Mouse (Mus musculus) spleen, postnatal 14 days (tissue): Measurements from ENCODE around the gene Nup133.
"Not testable (repeated sequence)": the region's sequence is repeated elsewhere in the genome, so short reads cannot be mapped to it uniquely, and the experiment has no call there.

ENCODE experiments used
- DNase-seq, 2 experiments: peaks; one replicate each; pipeline ENCODE4 v3.0.0; 2021 to 2022; ENCODE audit warnings: low spot score in 2 of 2

Nup133 gene

DNA sequence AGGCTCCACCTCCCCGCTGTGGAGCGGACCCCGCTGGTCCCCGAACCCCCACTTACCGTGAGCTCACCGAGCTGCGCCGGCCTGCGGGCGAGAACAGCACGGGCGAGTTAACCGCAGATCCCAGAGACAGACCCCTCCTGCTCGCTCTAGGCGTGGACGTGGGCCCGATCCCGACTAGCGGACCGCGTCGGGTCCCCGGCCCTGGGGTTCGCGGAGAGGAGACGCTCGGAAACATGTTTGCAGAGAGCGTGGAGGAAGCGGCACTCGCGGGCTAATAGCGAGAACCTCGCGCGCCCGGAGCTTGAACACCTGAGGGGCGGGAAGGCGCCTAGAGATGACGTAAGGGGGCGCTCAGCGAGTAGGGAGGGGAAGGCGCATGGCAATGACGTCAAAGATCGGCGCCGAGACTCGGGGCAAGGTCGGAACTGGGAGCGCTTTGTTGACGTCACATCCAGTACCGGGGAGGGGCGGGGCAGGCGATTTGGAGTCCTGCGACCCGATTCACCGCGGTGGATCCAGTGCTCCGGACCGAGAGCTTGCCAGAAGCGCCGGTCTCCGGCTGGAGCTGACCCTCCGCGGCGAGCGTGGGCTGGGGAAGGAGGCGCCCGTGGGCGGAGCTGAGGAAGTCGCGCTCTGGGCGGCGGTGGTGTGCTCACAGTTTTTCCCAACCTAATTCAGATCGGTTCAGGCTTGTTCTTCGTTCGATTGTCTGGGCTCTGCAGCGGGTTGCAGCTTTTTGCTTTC, at the start of gene Nup133:
Nup133 (minus strand) TSS at position 324 of the 744 bp plus-strand sequence.
- peak; percentile 98 to 100 for DNase-seq

DNA sequence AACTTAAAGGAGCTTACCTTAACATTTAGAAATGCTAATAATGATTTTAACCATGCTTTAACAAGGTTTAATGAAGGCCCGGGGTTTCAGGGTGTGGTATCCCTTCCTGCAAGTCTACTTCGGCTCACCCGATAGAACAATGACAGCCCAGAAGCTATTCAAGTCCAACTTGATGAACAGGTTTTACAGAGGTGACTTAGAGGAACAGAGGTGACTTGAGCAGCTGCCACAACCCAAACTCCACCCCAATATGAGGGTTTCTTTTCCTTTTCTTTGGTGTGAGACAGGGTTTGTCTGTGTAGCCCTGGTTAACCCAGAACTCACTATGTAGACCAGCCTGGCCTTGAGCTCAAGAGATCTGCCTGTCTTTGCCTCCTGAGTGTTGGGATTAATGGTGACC, 44.9 kb upstream of the Nup133 start:
- DNase-seq = no peak

DNA sequence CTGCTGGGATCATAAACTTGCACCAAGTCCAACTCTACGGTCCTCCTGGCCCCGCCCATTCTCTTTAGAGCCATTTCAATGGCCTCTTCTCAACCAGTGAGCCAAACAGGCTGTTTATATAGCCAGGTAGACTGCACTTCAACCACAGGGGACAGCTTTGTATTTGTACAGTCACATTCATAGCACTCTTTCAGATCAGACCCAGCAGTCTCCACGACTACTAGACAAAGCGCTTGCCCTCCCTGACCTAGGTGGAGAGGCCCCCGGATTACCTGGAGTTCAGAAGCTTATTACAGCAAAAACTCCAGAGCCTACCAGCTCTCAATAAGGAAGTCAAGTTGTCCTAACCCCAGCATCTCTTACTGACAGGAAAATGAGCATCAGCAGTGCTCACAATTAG, 44.5 kb upstream of the Nup133 start:
- no peak for DNase-seq

DNA sequence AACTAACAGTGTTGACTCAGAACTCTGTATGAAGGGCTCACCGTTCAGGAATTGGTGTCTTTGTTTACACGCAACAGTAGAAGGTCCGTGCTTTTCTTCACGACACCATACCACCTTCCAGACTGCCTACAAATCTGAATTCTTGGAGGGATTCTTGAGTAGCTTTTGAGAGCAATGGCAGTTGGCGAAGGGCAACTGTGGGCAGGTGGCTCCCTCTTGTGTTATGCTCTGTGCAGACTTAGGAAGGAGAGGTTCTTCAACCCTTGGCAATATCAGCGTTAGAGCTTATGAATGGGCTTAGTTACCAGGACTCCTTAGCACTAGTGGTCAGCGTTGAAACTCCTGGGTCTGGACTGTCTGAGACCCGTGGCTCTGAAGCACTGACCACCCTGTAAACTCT, 43.5 kb upstream of the Nup133 start:
- peak in 1 of 2 experiments; percentile 33 for DNase-seq

DNA sequence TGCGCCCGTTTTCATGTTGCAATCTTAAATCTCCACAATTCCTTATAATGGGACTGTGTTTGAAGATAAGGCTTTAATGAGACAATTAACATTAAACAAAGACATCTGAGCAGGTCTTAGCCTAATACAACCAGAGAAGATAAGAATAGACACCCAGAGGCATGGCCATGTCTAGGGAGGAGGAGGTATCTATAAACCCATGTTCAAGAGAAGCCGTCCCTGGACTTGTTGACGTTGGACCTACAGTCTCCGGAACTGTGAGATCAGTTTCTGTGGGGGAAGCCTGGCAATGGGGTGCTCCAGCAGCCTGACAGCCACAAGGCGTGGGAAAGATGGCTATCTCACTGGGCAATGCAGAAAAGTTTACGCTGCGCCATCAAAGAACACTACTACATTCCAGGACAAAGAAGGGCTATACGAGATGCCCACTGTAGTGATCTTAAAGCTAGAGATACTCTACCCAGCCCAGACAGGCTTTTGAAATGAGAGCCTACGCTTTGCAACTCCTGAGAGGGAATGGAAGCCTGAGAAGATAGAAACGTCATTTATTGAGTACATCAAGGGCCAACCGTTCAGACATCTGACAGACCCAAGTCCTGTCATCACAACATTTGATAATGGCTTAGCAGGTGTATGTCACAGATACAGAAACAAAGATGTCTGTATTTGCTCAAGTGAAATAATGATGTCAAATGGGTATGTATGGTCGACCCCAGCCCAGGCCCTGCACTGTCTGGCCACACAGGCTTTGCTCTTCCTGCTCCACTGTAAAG, 41.4 kb upstream of the Nup133 start:
- no peak for DNase-seq

DNA sequence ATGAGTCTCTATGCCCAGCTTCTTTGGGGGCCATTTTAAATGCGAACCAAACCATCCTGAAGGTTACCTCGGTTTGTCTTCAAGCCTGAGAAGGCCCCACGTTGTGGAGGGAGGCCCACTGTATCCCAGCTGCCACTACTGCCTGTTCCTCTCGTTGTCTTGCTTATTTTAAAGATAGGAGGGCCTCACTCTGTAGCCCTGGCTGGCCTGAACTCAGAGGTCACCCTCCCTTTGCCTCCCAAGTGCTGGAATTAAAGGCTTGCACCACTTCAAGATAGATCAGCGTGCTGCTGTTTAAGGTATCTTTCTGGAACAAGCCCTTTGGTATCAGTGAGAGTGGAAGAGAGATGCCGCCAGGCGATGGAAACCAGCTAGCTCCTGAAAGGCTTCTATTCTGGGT, 40.1 kb upstream of the Nup133 start:
- DNase-seq = no peak

DNA sequence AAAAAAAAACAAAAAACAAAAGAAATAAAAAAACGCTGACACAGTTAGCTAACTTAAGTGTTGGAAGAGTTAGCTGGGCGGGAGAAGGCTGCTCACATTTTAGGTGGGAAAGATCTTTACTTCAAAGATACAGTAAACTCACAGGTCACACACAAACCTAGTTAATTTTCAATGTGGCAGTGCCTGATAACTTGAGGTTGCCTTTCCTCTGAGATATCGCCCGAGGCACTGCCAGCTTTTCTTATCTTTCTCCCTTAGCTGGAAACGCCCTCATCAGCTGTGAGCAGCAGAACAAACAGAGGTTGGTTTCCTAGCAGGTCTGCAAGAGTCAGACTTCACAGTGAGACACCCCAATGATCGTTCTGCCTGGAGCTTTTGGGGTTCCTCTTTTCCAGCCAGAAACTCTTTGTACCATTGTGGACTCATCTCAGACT, 39.6 kb upstream of the Nup133 start:
- DNase-seq = peak; percentile 30 to 47

DNA sequence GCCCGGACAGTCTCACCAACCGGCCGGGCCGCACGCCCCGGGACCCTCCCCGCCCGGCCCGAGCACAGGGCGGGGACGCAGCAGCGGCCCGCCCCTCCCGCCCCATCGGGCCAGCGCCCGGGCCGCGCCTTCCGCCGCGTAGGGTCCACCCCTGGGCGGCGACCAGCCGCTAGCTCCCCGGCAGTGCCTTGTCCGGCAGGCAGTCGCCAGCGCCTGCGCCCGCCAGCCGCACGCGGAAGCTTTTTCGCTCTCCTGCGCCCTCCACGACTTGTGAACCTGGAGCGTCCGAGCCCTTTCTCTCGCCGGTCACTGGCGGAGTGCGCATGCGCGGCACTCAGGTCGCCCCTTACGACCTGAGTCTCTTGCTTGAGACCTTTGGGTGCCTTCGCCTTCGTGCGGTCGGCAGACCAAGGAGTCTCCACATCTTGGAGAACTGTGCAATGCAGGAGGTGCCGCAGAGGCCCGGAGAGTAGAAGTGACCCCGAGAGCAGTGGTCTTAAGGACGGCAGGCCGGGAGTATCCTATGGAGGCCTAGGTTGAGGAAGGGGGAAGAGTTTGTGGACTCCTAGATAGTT, 33.8 kb upstream of the Nup133 start, which contains the start of gene Abcb10:
Abcb10 (minus strand) TSS at position 297 of the 575 bp plus-strand sequence.
- DNase-seq = peak; percentile 76 to 79

DNA sequence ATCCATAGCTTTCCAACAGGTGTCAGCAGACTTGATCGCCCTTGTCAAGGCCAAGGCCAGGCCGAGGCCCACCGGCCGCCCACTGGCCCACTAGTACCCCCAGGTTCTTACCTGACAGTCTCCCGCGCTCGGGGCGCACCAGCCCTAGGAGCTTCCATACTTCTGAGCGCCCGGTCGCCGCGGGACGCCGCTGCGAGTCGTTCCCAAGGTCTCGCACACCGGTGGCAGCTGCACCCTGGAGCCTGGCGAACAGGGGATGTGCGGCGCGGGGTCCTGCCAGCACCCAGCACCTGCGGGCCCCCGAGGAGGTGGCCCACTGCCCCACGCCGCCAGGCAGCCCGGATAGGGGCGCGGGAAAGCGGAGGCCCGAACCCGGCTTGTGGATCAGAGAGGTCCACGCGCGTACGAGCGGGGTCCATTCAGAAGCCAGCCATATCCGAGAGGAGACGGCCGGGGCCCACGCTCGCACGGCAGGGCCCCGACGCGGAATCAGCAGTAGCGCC, 33.3 kb upstream of the Nup133 start:
- DNase-seq = peak; percentile 24 to 26

DNA sequence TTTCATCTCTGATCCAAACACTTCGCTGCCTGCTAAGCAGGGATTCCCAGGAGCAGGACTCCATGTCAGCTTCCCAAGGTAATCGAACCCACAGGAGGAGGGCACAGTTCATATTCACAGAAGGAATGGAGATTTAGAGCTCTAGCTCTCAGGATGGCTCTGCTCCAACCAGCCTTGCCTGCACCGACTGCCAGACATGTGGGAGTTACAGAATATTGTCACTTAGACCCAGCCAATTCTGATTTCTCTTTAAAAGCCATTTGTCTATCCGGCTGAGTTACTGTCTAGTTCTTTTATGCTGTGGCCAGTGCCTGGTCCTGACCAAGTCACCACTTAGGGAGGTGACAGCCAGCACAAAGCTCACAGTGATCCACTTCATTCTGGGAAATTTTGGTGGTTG, 32.6 kb upstream of the Nup133 start:
- no peak for DNase-seq

DNA sequence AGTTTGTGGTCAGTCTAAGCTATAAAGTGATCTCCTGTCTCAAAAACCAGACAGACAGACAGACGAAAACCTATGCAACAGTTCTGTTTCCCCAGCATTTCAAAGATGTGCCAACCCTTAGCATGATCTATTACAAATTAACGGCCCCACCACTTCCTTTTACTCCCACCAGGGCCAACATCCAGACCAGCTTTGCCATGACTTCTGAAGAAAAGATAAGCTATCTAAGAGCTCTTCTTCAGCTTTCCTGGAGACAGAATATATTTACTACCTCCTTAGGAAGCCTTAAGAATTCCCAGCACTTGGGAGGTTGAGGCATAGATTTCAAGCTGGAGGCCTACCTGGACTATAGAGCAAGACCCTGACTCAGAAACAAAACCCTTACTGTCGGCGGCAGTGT, 31.2 kb upstream of the Nup133 start:
- DNase-seq = no peak

DNA sequence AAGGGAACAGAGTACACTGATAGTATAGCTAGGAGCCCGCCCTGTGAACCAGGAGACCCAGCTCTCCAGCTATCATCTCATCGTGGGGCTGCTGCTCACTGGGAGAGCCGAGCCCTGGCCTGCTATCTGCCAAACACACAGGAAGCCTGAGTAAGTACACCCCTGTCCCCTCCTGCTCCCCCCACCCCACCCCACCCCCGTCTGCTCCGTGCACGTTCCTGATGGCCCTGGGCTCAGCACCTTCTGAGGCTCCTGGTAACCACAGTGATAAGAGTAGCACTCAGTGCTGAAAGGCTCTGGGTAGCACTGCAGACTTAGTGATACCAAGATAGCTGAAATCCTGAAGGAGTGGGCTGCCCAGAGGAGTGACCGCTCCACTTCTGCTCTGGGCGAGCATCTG, 29.9 kb upstream of the Nup133 start:
- peak; percentile 26 to 34 for DNase-seq

DNA sequence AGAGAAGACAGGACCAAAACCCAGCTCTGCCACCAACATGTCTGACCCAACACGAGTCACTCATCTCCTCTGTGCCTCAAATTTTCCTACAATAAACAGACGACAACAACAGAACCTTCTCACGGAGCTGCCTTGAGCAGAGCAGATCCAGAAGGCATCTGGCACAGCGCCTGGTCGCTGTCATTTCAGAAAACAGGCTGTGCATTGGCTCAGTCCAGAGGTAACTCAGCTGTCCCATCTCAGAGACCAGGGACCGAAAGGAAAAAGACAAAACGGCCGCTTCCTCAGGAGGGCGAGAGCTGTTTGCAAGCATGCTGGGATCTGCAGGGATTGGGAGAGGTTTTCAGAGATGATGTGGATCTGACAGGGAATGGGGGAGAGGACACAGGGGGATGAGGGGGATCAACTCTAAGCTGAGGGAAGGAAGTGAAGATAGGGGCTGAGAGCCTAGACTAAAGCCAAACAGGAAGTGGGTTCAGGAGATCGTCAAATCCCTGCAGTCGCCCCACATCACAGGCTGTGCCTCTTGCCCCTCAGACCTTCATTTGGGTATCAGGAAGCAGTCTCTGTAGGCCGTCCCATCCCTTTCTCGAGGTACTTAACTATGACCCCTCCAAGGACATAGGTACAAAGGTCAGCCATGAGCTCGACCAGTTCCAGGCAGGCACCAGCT, 29.2 kb upstream of the Nup133 start:
- DNase-seq = no peak

DNA sequence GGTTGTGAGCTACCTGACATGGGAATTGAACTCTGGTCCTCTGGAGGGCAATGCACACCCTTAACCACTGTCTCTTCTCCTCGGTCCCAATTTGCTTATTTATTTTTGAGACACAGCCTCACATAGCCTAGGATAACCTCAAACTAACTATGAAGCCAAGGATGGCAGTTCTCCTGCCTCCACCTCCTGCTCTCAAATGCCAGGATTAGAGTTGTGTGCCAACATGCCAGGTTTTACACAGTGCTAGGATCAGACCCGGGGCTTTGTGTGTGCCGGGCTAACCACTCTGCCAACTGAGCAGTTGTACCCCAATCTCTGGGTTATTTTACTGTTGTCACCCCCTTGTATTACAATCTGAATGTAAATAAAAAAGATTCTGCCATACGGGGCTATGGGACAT, 28.4 kb upstream of the Nup133 start:
- no peak for DNase-seq

DNA sequence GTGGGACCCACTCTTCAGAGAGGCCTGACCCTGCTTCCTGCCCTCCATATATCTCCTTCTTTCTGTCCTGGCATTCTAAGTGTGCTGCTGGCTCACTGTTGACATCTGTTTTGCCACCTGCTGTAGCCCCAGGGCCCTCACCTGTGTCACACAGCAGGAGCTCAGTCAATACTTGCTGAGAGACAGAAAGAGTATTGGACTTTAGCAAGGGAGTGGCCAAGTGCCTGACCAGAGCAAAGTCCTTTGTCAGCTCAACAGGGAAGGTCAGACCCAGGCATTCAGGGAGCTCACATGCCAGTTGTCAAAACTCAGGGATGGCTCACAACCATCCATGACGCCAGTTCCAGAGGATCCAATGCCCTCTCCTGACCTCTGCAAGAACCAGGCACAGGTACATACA, 24.4 kb upstream of the Nup133 start:
- DNase-seq = no peak

DNA sequence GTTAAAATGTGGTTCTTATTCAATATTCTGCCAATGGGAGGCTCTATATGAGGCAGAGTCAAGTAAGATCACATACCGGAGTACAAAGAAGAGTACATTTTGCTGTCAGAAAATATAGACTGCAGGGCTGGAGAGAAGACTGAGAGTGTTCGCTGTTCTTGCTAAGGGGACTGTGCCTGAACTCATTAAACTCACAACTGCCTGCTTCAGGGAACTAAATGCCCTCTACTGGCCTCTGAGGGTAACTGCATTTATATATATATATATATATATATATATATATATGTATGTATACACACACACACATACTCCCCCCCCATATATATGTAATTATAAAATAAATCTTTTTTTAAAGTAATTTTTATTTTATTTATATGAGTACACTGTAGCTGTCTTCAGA, 17.8 kb upstream of the Nup133 start:
- DNase-seq = no peak

DNA sequence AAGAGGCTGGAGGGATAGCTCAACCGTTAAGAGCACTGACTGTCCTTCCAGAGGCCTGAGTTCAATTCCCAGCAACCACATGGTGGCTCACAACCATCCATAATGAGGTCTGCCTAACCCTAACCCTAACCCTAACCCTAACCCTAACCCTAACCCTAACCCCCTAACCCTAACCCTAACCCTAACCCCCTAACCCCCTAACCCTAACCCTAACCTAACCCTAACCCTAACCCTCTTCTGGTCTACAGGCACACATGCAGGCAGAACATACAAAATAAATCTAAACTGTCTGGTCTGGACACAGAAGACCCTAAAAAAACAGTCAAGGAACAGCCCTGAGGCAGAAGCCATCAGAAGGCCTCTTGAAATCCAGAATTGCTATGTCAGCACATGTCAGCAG, 12.3 kb upstream of the Nup133 start:
- DNase-seq = no peak

DNA sequence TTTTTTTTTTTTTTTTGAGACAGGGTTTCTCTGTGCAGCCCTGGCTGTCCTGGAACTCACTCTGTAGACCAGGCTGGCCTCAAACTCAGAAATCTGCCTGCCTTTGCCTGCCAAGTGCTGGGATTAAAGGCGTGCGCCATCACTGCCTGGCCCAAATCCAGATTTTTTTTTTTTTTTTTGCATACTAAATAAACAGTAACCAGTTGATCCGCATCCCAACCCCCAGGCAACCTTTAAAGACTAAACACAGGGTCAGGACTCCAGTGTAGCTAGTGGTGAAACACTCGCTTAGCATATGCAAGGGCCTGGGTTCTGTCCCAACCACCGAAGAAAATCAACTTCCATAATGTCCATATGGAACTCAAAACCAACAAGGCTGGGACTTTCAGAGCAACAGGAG, 11.5 kb upstream of the Nup133 start:
- DNase-seq = not testable (repeated sequence)

DNA sequence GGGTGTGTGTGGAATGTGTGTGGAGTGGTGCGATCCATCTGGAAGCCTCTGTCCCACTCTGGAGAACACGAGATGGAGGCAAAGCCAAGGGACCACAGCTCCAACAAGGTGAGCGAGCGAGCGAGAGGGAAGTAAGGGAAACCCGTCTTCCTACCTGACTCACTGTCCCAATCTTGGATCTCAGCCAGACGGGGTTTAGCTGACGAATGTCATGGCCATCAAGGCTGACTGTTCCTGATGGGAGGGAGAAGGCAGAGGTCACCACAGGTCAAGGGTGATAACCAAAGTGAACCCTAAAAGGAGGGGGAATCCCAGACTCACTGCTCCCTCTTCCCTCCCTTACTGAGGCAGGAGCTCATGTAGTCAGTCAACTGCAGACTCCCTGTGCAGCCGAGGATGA, 11.0 kb upstream of the Nup133 start:
- no peak for DNase-seq

DNA sequence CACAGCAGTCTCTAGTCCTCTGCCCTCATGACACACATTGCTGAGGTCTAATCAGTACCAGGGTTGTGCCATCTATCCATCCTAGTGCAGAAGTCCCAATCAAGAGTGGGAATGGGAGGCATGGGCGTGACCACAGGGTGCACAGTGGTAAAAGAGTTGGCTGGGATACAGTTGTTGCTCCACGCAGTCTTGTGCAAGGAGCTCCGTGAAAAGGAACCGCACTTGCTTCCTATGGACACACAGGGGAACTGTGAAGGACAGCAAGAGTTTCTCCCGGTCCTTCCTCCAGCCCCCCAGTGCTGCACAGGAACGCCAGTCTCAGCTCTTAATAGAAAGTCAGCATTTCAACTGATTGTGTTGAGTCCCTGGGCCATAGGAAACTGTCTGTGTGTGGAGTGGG, 10.4 kb upstream of the Nup133 start:
- DNase-seq = no peak

DNA sequence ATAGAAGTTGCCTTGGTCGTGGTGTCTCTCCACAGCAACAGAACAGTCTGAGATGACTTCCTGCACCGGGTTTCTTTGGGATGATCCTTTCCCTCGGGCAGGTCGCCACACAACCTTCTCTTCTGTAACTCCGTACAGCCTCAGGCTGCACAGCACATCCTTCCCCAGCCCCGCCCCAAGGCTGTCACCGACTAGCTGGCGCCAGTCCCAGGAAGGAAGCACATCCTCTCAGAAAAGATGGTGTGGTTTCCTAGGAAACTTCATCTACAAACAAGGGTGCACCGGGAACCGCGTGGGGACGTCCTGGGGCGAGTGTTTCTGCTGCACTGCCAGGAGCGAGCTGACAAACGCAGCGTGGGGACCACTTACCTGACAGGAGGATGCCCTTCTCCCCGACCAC, 9.1 kb upstream of the Nup133 start:
- no peak for DNase-seq

DNA sequence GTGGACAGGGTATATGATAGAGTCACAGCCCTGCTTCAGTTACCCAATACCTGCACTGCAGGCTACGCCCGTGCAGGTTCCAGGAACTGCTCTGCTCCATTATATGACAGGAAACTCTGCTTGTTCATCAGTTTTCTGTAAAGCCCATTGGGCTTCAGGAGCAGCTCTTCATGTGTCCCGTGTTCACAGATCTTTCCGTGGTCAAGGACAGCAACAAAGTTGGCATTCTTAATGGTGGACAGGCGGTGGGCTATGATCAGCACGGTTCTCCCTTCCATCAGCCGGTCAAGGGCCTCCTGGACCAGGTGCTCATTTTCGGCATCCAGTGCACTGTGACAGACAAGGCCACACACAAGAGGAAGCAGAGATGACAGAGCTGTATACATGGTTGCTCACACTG, 5.2 kb upstream of the Nup133 start:
- no peak for DNase-seq
